15 mouse cellular contexts compared by ENCODE assay signal in genomic region chr12:32546356-32546755, GRCm38 (mm10).
"Had no signal": no experiment of that assay in that cellular context is flagged by ENCODE, and none has a peak within 500 bp of the region (broad histone marks: within the 10 kb centered on the region; RNA-seq: fewer than 3 reads in every experiment).

No protein-coding gene starts in this region.

- H3K4me1 ChIP-seq: lung, embryonic 15.5 days; midbrain, embryonic 10.5 days; midbrain, embryonic 12.5 days; midbrain, embryonic 15.5 days; neural tube, embryonic 12.5 days had no signal

- H3K4me3 ChIP-seq: lung, embryonic 15.5 days; midbrain, embryonic 10.5 days; midbrain, embryonic 12.5 days; midbrain, embryonic 15.5 days; neural tube, embryonic 12.5 days had no signal

- DNase-seq: liver, postnatal 0 days; lung, adult 2 months; lung, postnatal 14 days; lung, postnatal 4 days; right cerebral cortex, postnatal 25 days; right cerebral cortex, postnatal 4 days; spleen, adult 18-20 months; thymus, adult 18-20 months; thymus, postnatal 25 days; thymus, postnatal 4 days had no signal

- H3K27ac ChIP-seq: lung, embryonic 15.5 days; midbrain, embryonic 10.5 days; midbrain, embryonic 12.5 days; midbrain, embryonic 15.5 days; neural tube, embryonic 12.5 days had no signal
